Mouse (Mus musculus) neutrophil, adult 65 days (primary cell): ENCODE results near the gene Tent5a. TPM values are rescaled to one million over a fixed set of nuclear protein-coding genes. Genes with fewer than 3 reads are reported as not detected.

Source experiments
- total RNA-seq: library from RNA; stranded (reverse); gene quantifications from 2 replicates; pipeline ENCODE4 v1.2.4, GENCODE M21; 2023

Gene Tent5a
- 14.9 and 17.9 TPM in 2 replicates for total RNA-seq

GRCm38 (mm10) chr9:85327242-85328211 lies at the start of gene Tent5a:
Gene Tent5a, minus strand, starts transcription at chr9:85327348.

GRCm38 (mm10) chr9:85312473-85312872 lies 14.7 kb downstream of the Tent5a start, which contains the start of gene Gm11114:
Gene Gm11114, plus strand, starts transcription at chr9:85312773.

Other genes with a start within 250 kb of the Tent5a start
- gene Gm11114, start 14.6 kb downstream of the Tent5a start, total RNA-seq, result not detected in 2 replicates